Mouse (Mus musculus) spleen, adult 2 months (tissue): Measurements from ENCODE around the gene Dpf2.

ENCODE experiments used
- CTCF ChIP-seq: fragments of 200-500 bp; IDR thresholded peaks from 2 replicates; pipeline ENCODE4 v1.5.1; 2011; ENCODE audit warnings: mild to moderate bottlenecking, inconsistent platforms; ENCODE audit not compliant: insufficient read depth, insufficient read length, insufficient replicate concordance; ENCODE audit errors: extremely low read depth
- POLR2A ChIP-seq: fragments of 200-500 bp; IDR thresholded peaks from 2 replicates; pipeline ENCODE4 v1.6.1; 2011; ENCODE audit warnings: low read depth, low read length, inconsistent platforms

DNA sequence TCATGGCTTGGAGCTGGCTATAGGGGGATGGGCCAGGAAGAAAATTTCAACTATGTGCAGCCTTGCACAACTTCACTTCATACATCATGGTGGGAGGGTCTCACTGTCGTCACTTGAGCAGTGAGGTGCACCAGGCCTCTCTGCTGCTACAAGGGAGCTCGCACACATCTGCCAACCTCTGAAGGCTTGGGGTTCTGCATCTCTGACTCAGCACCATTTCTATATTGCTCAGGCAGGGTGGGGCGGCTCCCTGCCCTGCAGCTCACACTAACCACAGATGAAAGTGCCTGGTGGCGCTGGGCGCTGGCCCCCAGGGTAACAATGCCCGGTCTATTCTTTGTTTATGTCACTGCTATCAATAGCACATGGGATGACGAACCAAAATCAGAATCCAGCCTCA, 32.2 kb upstream of the Dpf2 start:
- TF ChIP-seq CTCF: no peak
- TF ChIP-seq POLR2A: no peak
